Mouse (Mus musculus): ENCODE data around the gene Wbp2nl. TPM values are rescaled to one million over a fixed set of nuclear protein-coding genes. Genes with fewer than 3 reads are reported as not detected.
A peak's percentile ranks its signal among the peaks of the same experiment; 100 is the strongest.

Gene Wbp2nl
- total and polyA plus RNA-seq, 2 experiments from 2014 or later: 0.11 to 0.60 TPM

DNA sequence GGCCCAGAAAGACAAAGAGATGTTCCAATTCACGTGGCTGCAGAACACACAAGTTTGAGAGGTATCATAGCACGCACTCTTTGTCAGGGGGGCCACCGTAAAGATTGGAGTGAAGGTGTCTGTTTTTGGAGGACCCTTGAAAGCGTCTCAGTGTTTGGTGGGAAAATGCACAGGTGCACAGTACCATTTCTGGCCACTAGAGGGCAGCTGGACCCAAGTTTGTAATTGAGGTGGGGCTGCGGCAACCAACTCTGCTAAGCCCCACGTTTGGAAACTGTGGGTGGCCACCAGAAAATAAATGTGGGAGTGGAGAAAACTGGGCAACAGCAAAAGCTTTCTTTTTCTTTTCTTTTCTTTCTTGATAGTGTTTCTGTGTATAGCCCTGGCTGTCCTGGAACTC, 32.4 kb upstream of the Wbp2nl start:
- Histone ChIP-seq H3K36me3 (ENCODE audit: insufficient read depth, low read length) (no peaks in the 10 kb centered on the region), H3K9me3 (ENCODE audit: low read length) (no peaks in the 10 kb centered on the region), H3K4me1 (ENCODE audit: insufficient read depth, low read length) (peaks cover 12% of the 10 kb centered on the region; the same call in 1 of the 2 replicates), H3K9ac (replicated peaks; ENCODE audit: low read length, poor library complexity, severe bottlenecking) (no peak overlapping the region), H3K27ac (ENCODE audit: low read depth, low read length) (no peak overlapping the region), H3K4me3 (ENCODE audit: low read depth, low read length) (no peak overlapping the region), H3K27me3 (ENCODE audit: insufficient read depth, low read length) (no peaks in the 10 kb centered on the region), H3K4me2 (ENCODE audit: low read depth, low read length, poor library complexity, severe bottlenecking) (no peak overlapping the region)
- TF ChIP-seq CTCF (IDR thresholded peaks at IDR 0.05): peak; percentile 94
- DNase-seq (ENCODE audit: low spot score): peak; percentile 73
- WGBS: 12% methylated on average over 6 of the region's 6 CpGs
- ATAC-seq (ENCODE audit: low FRiP score): no peak

DNA sequence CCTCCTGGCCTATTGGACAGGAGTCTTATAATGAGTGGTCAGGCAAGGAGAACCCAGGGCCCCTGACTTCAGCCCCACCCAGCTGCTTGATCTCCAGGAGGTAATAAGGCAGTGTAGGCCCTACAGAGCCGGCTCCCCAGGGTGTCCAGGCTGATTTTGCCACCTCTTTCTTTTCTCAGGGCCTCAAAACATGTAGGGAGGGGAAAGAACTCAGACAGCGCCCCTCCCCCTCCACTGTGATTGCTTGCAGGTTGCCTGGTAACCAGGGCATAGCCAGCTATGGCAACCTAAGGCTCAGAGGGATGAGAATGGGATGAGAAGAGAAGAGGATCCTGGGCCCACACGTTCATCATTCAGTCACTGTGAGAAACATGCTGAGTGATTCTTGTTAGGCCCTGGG, 30.6 kb upstream of the Wbp2nl start:
- no peaks in the 10 kb centered on the region for H3K9me3 ChIP-seq (ENCODE audit: low read length)

DNA sequence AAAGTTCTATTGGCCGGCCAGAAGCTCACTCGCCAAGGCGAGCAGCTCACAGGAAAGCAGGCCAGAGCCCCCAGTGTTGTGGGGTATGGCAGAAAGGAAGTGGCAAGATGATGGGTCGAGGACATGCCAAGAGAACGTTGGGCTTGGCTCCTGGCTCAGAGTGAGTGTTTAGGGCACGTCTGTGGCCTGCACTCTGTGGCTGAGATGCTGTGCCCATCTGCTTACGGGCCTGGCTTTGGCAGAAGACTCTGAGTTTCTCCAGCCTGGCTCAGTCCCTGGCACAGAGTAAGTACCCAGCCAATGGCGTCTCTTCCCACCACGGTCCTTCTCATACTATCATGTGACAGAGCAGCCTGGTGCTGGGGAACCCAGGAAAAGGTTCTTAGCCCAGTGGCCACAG, 30.0 kb upstream of the Wbp2nl start:
- DNase-seq (ENCODE audit: low spot score) (peak; percentile 69), ATAC-seq (ENCODE audit: low FRiP score) (0 out of 2 replicates have a peak, but pooled peaks have one; percentile 17)
- 84% methylated on average over 9 of the region's 9 CpGs for WGBS
- no peak for TF ChIP-seq CTCF (IDR thresholded peaks at IDR 0.05)
- Histone ChIP-seq H3K9me3 (ENCODE audit: low read length) (no peaks in the 10 kb centered on the region), H3K27ac (ENCODE audit: low read depth, low read length) (peak overlapping the region; percentile 51; the same call in 1 of the 2 replicates), H3K9ac (replicated peaks; ENCODE audit: low read length, poor library complexity, severe bottlenecking) (no peak overlapping the region), H3K4me2 (ENCODE audit: low read depth, low read length, poor library complexity, severe bottlenecking) (no peak overlapping the region), H3K27me3 (ENCODE audit: insufficient read depth, low read length) (no peaks in the 10 kb centered on the region), H3K4me1 (ENCODE audit: insufficient read depth, low read length) (peaks cover 12% of the 10 kb centered on the region; the same call in 1 of the 2 replicates), H3K4me3 (ENCODE audit: low read depth, low read length) (no peak overlapping the region), H3K36me3 (ENCODE audit: insufficient read depth, low read length) (no peaks in the 10 kb centered on the region)

More for the DNA sequence above, 30.6 kb upstream of the Wbp2nl start:
- H3K27me3 ChIP-seq (ENCODE audit: insufficient read depth, low read length): no peaks in the 10 kb centered on the region
- peak overlapping the region; percentile 63; the same call in 1 of the 2 replicates for H3K27ac ChIP-seq (ENCODE audit: low read depth, low read length)
- H3K9ac ChIP-seq (replicated peaks; ENCODE audit: low read length, poor library complexity, severe bottlenecking): no peak overlapping the region
- no peak for ATAC-seq (ENCODE audit: low FRiP score)
- no peak overlapping the region for H3K4me2 ChIP-seq (ENCODE audit: low read depth, low read length, poor library complexity, severe bottlenecking)
- H3K4me3 ChIP-seq (ENCODE audit: low read depth, low read length): no peak overlapping the region
- no peak for TF ChIP-seq CTCF (IDR thresholded peaks at IDR 0.05)
- H3K4me1 ChIP-seq (ENCODE audit: insufficient read depth, low read length): peaks cover 12% of the 10 kb centered on the region; the same call in 1 of the 2 replicates
- H3K36me3 ChIP-seq (ENCODE audit: insufficient read depth, low read length): no peaks in the 10 kb centered on the region
- WGBS: 3% methylated on average over 3 of the region's 3 CpGs
- DNase-seq (ENCODE audit: low spot score): peak; percentile 75

DNA sequence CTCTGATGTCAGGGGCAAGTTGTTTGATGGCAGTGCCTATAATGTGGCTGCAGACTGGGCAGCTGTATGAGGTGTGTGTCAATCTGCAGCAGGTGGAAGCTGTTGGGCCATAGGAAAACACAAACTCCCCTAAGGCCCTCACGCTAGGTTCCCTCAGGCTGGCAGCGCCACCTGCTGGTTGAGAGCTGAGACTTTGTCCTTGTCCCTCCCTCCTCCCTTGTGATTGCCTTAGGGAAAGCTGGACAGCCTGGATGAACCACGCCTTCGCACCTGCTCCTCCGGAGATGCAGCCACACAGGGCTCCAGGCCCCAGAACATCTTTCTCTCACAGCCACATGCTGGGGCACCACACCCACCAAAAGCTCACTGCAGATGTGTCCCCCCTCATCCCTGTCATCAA, 27.6 kb upstream of the Wbp2nl start:
- DNase-seq (ENCODE audit: low spot score) (peak; percentile 88), ATAC-seq (ENCODE audit: low FRiP score) (no peak)
- Histone ChIP-seq H3K27ac (ENCODE audit: low read depth, low read length) (no peak overlapping the region; the same call in 1 of the 2 replicates), H3K9me3 (ENCODE audit: low read length) (no peaks in the 10 kb centered on the region), H3K9ac (replicated peaks; ENCODE audit: low read length, poor library complexity, severe bottlenecking) (peak overlapping the region; percentile 19; the same call in 1 of the 2 replicates), H3K27me3 (ENCODE audit: insufficient read depth, low read length) (no peaks in the 10 kb centered on the region), H3K4me3 (ENCODE audit: low read depth, low read length) (no peak overlapping the region), H3K4me1 (ENCODE audit: insufficient read depth, low read length) (peaks cover 15% of the 10 kb centered on the region; the same call in 1 of the 2 replicates), H3K36me3 (ENCODE audit: insufficient read depth, low read length) (no peaks in the 10 kb centered on the region), H3K4me2 (ENCODE audit: low read depth, low read length, poor library complexity, severe bottlenecking) (no peak overlapping the region)
- peak; percentile 91 for TF ChIP-seq CTCF (IDR thresholded peaks at IDR 0.05)
- 0% methylated on average over 5 of the region's 5 CpGs for WGBS

DNA sequence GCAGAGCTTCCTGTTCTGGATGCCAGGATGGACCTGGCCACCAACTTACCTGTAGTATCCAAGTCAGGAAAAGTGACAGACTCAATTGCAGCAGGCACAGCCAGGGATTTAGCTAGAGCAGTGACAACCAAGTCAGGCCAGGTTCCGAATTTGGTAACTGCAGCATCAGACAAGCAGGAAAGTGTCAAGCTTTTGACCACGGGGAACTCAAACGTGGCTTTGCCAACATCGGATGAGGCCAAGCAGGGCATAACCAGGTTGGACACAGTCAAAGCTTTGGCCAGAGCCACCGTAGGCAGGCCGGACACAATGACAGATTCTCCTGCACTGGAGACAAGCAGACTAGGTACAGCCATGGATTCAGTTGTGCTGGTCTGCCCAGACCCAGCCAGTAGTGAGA, 26.5 kb upstream of the Wbp2nl start:
- DNase-seq (ENCODE audit: low spot score): no peak
- Histone ChIP-seq H3K4me1 (ENCODE audit: insufficient read depth, low read length) (peaks cover 17% of the 10 kb centered on the region; the same call in 1 of the 2 replicates), H3K4me2 (ENCODE audit: low read depth, low read length, poor library complexity, severe bottlenecking) (no peak overlapping the region), H3K27ac (ENCODE audit: low read depth, low read length) (no peak overlapping the region), H3K9ac (replicated peaks; ENCODE audit: low read length, poor library complexity, severe bottlenecking) (no peak overlapping the region), H3K9me3 (ENCODE audit: low read length) (no peaks in the 10 kb centered on the region), H3K36me3 (ENCODE audit: insufficient read depth, low read length) (no peaks in the 10 kb centered on the region), H3K27me3 (ENCODE audit: insufficient read depth, low read length) (no peaks in the 10 kb centered on the region), H3K4me3 (ENCODE audit: low read depth, low read length) (no peak overlapping the region)
- WGBS: 88% methylated on average over 6 of the region's 6 CpGs
- TF ChIP-seq CTCF (IDR thresholded peaks at IDR 0.05): no peak
- ATAC-seq (ENCODE audit: low FRiP score): no peak

DNA sequence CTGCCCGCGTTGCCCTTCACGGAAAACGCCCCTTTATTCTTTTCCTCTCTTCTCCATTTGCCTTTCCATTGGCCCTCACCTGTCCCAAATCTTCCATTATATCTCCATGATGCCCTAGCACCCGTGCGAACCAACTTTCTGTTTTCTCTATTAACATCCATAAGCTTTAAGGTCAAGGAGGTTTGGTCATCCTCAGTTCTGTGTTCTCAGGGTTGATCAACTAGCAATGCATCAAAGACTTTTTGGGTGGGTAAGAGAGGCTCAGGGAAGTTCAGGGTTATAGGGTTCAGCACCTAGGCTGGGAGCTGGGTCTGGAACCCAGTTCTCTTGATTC, 24.2 kb upstream of the Wbp2nl start, which contains the start of gene Sept3:
Gene Sept3 (plus strand): TSS at position 301 of the 334 bp plus-strand sequence.
- TF ChIP-seq CTCF (IDR thresholded peaks at IDR 0.05): no peak
- WGBS: 36% methylated on average over 6 of the region's 6 CpGs
- H3K4me1 ChIP-seq (ENCODE audit: insufficient read depth, low read length): peaks cover 9% of the 10 kb centered on the region; the same call in 1 of the 2 replicates
- ATAC-seq (ENCODE audit: low FRiP score) (no peak), DNase-seq (ENCODE audit: low spot score) (no peak)
- peaks cover 5% of the 10 kb centered on the region for H3K36me3 ChIP-seq (ENCODE audit: insufficient read depth, low read length)
- peak within 1 kb of the TSS; percentile 91 for H3K9ac ChIP-seq (replicated peaks; ENCODE audit: low read length, poor library complexity, severe bottlenecking)
- peak within 1 kb of the TSS; percentile 94 for H3K4me2 ChIP-seq (ENCODE audit: low read depth, low read length, poor library complexity, severe bottlenecking)
- peak within 1 kb of the TSS; percentile 71 for H3K4me3 ChIP-seq (ENCODE audit: low read depth, low read length)
- H3K9me3 ChIP-seq (ENCODE audit: low read length): no peaks in the 10 kb centered on the region
- H3K27ac ChIP-seq (ENCODE audit: low read depth, low read length): peak within 1 kb of the TSS; percentile 97
- no peaks in the 10 kb centered on the region for H3K27me3 ChIP-seq (ENCODE audit: insufficient read depth, low read length)
